Mouse (Mus musculus) hindbrain, embryonic 13.5 days (tissue): ENCODE measurements at regions not wholly inside any gene's neighbourhood (a gene's known extent, or its start where the extent isn't known, plus 50 kb on each side); places are given as distances from the start of the nearest gene placed in this dataset.

Source experiments
- ATAC-seq: fragments of 200-750 bp; cut with Nextera tagmentation; 2 replicates; pipeline ENCODE4 v1.8.0; 2017; ENCODE audit warnings: moderate TSS enrichment; ENCODE audit not compliant: low FRiP score
- H3K27ac ChIP-seq: fragments of 300-500 bp; sonication (generic); 2 replicates; pipeline ENCODE4 v1.5.1; 2015; ENCODE audit warnings: inconsistent platforms, mild to moderate bottlenecking, moderate library complexity
- H3K27me3 ChIP-seq: fragments of 300-500 bp; sonication (generic); 2 replicates; pipeline ENCODE4 v1.6.1; 2015; ENCODE audit warnings: mild to moderate bottlenecking, inconsistent platforms
- H3K36me3 ChIP-seq: fragments of 300-500 bp; sonication (generic); 2 replicates; pipeline ENCODE4 v1.6.1; 2015; ENCODE audit warnings: mild to moderate bottlenecking, inconsistent platforms
- H3K4me1 ChIP-seq: fragments of 300-500 bp; sonication (generic); replicated peaks from 2 replicates; pipeline ENCODE4 v1.6.1; 2015; ENCODE audit warnings: inconsistent platforms
- H3K4me2 ChIP-seq: fragments of 300-500 bp; sonication (generic); 2 replicates; pipeline ENCODE4 v1.6.1; 2015; ENCODE audit warnings: inconsistent platforms, mild to moderate bottlenecking, moderate library complexity
- H3K4me3 ChIP-seq: fragments of 300-500 bp; sonication (generic); 2 replicates; pipeline ENCODE4 v1.5.1; 2015; ENCODE audit warnings: mild to moderate bottlenecking, inconsistent platforms
- H3K9ac ChIP-seq: fragments of 300-500 bp; sonication (generic); 2 replicates; pipeline ENCODE4 v1.6.1; 2015; ENCODE audit warnings: mild to moderate bottlenecking, inconsistent platforms
- H3K9me3 ChIP-seq: fragments of 300-500 bp; sonication (generic); 2 replicates; pipeline ENCODE4 v1.6.1; 2016; ENCODE audit warnings: inconsistent platforms
- WGBS: fragments of 180-500 bp; shearing (Covaris S2); methylation state at CpG from one replicate; pipeline ENCODE4 v1.1.7; 2015; 5-methylcytosine and 5-hydroxymethylcytosine counted together

GRCm38 (mm10) chr1:63946834-63947233 lies 175.2 kb downstream of the Klf7 start:
- ATAC-seq = no peak
- Histone ChIP-seq H3K9ac (no peak overlapping the region), H3K9me3 (no peaks in the 10 kb centered on the region), H3K27ac (no peak overlapping the region), H3K4me2 (no peak overlapping the region), H3K4me3 (no peak overlapping the region), H3K4me1 (no peaks in the 10 kb centered on the region), H3K27me3 (0 out of 2 replicates have a peak, but pooled peaks cover 5% of the 10 kb centered on the region), H3K36me3 (no peaks in the 10 kb centered on the region)
- WGBS = 86% methylated on average over 5 of the region's 5 CpGs

DNA sequence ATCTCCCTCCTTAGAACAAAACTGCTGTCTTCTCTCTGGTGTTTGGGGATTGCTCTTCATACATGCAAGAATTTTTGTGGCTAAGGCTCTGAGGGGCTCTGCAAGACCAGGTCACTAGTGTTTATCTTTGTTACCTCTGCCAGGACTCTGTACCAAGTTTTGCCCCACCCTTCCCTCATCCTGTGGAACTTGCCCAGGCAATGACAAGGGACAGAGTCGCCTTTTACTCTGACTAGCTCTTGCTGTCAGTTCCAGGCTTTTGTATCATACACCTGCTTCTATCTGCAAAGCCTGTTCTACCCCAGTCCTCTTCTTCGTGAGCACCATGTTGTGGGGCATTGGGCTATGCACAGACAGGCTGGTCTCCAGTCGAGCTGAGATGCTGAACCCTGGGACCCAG lies 175.7 kb upstream of the 4933402D24Rik start:
- 54% methylated on average over 3 of the region's 3 CpGs for WGBS
- Histone ChIP-seq H3K4me3 (no peak overlapping the region), H3K36me3 (no peaks in the 10 kb centered on the region), H3K27me3 (peaks cover 12% of the 10 kb centered on the region), H3K9me3 (no peaks in the 10 kb centered on the region), H3K4me2 (no peak overlapping the region), H3K4me1 (no peaks in the 10 kb centered on the region), H3K9ac (no peak overlapping the region), H3K27ac (no peak overlapping the region)
- no peak for ATAC-seq

GRCm38 (mm10) chr1:63938416-63938815 lies 169.3 kb upstream of the 4933402D24Rik start:
- H3K4me1 ChIP-seq = no peaks in the 10 kb centered on the region
- ATAC-seq = no peak
- H3K36me3 ChIP-seq = no peaks in the 10 kb centered on the region
- no peak overlapping the region for H3K4me3 ChIP-seq
- H3K27ac ChIP-seq = no peak overlapping the region
- WGBS = 66% methylated on average over 4 of the region's 4 CpGs
- H3K27me3 ChIP-seq = peaks cover 50% of the 10 kb centered on the region
- H3K4me2 ChIP-seq = no peak overlapping the region
- H3K9me3 ChIP-seq = no peaks in the 10 kb centered on the region
- no peak overlapping the region for H3K9ac ChIP-seq

GRCm38 (mm10) chr1:63937480-63937879 lies 168.4 kb upstream of the 4933402D24Rik start:
- Histone ChIP-seq H3K9ac (no peak overlapping the region), H3K4me1 (peaks cover 4% of the 10 kb centered on the region; the same call in 1 of the 2 replicates), H3K36me3 (no peaks in the 10 kb centered on the region)

DNA sequence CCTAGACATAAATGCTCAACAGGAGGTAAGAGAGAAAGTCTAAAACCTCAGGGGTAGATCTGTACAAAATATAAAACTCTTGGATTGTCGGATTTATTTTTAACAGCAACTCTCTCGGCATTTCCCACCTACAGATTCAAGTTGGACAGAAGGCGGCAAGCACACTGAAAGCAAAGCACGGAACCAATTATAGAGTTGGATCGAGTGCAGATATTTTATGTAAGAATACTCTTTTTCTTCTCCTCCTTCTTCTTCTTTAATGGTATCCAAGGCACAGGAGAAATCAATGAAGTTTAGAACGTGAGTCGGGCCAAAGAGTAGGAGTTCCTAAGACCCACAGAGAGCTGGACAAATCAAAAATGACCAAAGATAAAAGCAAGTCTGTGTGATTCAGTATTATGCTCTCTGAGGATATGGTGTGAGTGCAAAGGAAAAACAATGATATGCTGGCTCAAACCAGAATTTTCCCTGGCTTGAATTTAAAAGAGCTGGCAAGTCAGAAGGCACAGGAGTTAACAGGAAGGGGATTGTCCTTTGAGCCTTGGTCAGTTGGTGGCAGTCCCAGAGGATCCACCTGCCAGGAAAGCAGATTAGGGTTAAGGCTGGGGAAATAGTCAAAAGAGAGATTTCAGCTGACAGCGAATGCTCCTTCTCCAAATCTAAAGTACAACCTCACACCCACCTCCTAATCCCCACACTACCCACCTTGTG lies 165.7 kb upstream of the 4933402D24Rik start:
- Histone ChIP-seq H3K4me1 (peaks cover 6% of the 10 kb centered on the region; the same call in 1 of the 2 replicates), H3K9me3 (no peaks in the 10 kb centered on the region), H3K36me3 (no peaks in the 10 kb centered on the region), H3K4me3 (no peak overlapping the region), H3K4me2 (no peak overlapping the region), H3K9ac (no peak overlapping the region), H3K27me3 (peaks cover 45% of the 10 kb centered on the region), H3K27ac (no peak overlapping the region)
- no peak for ATAC-seq
- WGBS = 91% methylated on average over 8 of the region's 8 CpGs

More at GRCm38 (mm10) chr1:63937480-63937879, 168.4 kb upstream of the 4933402D24Rik start:
- Histone ChIP-seq H3K4me3 (no peak overlapping the region), H3K4me2 (no peak overlapping the region), H3K27ac (no peak overlapping the region), H3K27me3 (peaks cover 57% of the 10 kb centered on the region), H3K9me3 (no peaks in the 10 kb centered on the region)
- WGBS = 39% methylated on average over 3 of the region's 3 CpGs
- no peak for ATAC-seq

GRCm38 (mm10) chr1:63932484-63932883 lies 163.4 kb upstream of the 4933402D24Rik start:
- Histone ChIP-seq H3K4me1 (peaks cover 6% of the 10 kb centered on the region; the same call in 1 of the 2 replicates), H3K9me3 (no peaks in the 10 kb centered on the region), H3K9ac (no peak overlapping the region), H3K27me3 (peaks cover 40% of the 10 kb centered on the region), H3K4me3 (no peak overlapping the region), H3K27ac (no peak overlapping the region), H3K36me3 (no peaks in the 10 kb centered on the region), H3K4me2 (no peak overlapping the region)
- WGBS = 42% methylated on average over 9 of the region's 9 CpGs
- no peak for ATAC-seq

GRCm38 (mm10) chr1:63929362-63930125 lies 160.5 kb upstream of the 4933402D24Rik start:
- 91% methylated on average over 4 of the region's 4 CpGs for WGBS
- H3K4me1 ChIP-seq = peaks cover 6% of the 10 kb centered on the region; the same call in 1 of the 2 replicates
- no peak overlapping the region for H3K4me2 ChIP-seq
- no peaks in the 10 kb centered on the region for H3K36me3 ChIP-seq
- no peak overlapping the region for H3K9ac ChIP-seq
- H3K27me3 ChIP-seq = peaks cover 19% of the 10 kb centered on the region
- no peaks in the 10 kb centered on the region for H3K9me3 ChIP-seq
- H3K4me3 ChIP-seq = no peak overlapping the region
- no peak overlapping the region for H3K27ac ChIP-seq
- ATAC-seq = no peak

DNA sequence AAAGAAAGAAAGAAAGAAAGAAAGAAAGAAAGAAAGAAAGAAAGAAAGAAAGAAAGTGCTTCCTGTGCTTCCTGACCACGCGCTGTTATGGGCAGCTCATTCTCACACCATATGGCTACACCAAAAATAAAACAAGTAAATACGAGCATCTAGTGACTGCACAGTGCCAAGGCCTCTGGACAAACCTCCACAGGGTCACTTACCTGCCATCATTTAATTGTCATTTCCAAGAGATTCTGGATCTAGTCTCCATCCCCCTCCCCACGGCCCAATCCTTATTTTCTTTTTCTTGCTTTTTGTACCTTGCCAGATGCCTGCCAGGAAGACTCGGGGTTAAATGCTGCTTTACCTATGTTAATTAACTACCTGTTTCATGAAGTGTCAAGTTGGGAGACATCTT lies 159.8 kb upstream of the 4933402D24Rik start:
- H3K27ac ChIP-seq = no peak overlapping the region
- no peaks in the 10 kb centered on the region for H3K9me3 ChIP-seq
- no peak for ATAC-seq
- no peak overlapping the region for H3K4me2 ChIP-seq
- H3K4me3 ChIP-seq = no peak overlapping the region
- H3K36me3 ChIP-seq = no peaks in the 10 kb centered on the region
- peaks cover 12% of the 10 kb centered on the region for H3K27me3 ChIP-seq
- 80% methylated on average over 5 of the region's 5 CpGs for WGBS
- H3K9ac ChIP-seq = no peak overlapping the region
- H3K4me1 ChIP-seq = peaks cover 6% of the 10 kb centered on the region; the same call in 1 of the 2 replicates

DNA sequence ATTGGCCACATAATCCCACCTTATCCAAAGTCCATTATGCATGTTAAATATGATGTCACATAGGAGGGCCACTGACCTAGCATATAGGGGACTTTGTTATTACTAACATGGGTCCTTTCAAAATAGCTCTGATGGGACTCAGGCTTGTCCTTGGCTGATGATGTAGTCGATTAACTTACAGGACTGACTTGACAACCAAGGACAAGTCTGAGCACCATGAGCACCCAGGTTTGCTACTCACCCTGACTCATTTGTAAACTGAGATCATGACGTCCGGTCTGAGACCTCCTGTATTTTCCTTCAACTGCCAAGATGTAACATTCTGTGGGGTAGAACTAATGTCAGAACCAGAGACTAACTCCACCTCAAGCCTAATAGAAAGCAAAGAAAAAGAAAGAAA lies 159.3 kb upstream of the 4933402D24Rik start:
- no peak for ATAC-seq

GRCm38 (mm10) chr1:63920181-63920933 lies 151.3 kb upstream of the 4933402D24Rik start:
- H3K4me2 ChIP-seq = no peak overlapping the region
- 57% methylated on average over 8 of the region's 8 CpGs for WGBS
- no peaks in the 10 kb centered on the region for H3K4me1 ChIP-seq
- H3K4me3 ChIP-seq = no peak overlapping the region
- no peaks in the 10 kb centered on the region for H3K36me3 ChIP-seq
- H3K27ac ChIP-seq = no peak overlapping the region
- ATAC-seq = no peak
- no peaks in the 10 kb centered on the region for H3K9me3 ChIP-seq
- no peaks in the 10 kb centered on the region for H3K27me3 ChIP-seq
- no peak overlapping the region for H3K9ac ChIP-seq

More for the DNA sequence above, 159.3 kb upstream of the 4933402D24Rik start:
- Histone ChIP-seq H3K36me3 (no peaks in the 10 kb centered on the region), H3K9ac (no peak overlapping the region), H3K27me3 (peaks cover 7% of the 10 kb centered on the region; the same call in 1 of the 2 replicates), H3K4me2 (no peak overlapping the region), H3K4me3 (no peak overlapping the region), H3K27ac (no peak overlapping the region), H3K4me1 (peaks cover 6% of the 10 kb centered on the region; the same call in 1 of the 2 replicates), H3K9me3 (no peaks in the 10 kb centered on the region)
- WGBS = 93% methylated on average over 3 of the region's 3 CpGs

DNA sequence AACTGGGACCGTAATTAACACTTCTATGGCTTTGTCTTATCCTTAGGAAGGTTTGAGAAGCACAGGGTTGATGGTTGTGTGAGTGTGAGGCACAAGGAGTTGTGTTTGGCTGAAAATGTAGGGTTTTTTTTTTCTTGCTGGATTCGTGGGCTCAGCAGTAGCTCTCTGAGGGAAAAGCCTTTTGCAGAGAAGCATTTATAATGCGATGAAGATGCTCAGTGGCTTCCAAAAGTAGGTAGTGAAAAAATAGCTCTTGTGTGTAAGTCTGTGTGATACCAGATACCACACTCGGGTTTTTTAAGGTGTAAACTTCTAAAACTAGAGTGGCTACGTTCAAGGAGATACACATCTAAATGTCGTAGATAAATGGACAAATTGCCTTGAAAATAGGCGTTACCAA lies 149.1 kb upstream of the 4933402D24Rik start:
- no peak overlapping the region for H3K4me2 ChIP-seq
- no peaks in the 10 kb centered on the region for H3K27me3 ChIP-seq
- H3K9me3 ChIP-seq = no peaks in the 10 kb centered on the region
- H3K27ac ChIP-seq = no peak overlapping the region
- H3K4me3 ChIP-seq = no peak overlapping the region
- no peak overlapping the region for H3K9ac ChIP-seq
- no peak for ATAC-seq
- no peaks in the 10 kb centered on the region for H3K4me1 ChIP-seq
- H3K36me3 ChIP-seq = no peaks in the 10 kb centered on the region
- 82% methylated on average over 7 of the region's 7 CpGs for WGBS
